Mouse (Mus musculus): ENCODE results near the gene Tgfb3. TPM values are rescaled to one million over a fixed set of nuclear protein-coding genes. Genes with fewer than 3 reads are reported as not detected.

Gene Tgfb3
- polyA plus RNA-seq, 1 experiment from 2014 or later = 16.6 TPM

DNA sequence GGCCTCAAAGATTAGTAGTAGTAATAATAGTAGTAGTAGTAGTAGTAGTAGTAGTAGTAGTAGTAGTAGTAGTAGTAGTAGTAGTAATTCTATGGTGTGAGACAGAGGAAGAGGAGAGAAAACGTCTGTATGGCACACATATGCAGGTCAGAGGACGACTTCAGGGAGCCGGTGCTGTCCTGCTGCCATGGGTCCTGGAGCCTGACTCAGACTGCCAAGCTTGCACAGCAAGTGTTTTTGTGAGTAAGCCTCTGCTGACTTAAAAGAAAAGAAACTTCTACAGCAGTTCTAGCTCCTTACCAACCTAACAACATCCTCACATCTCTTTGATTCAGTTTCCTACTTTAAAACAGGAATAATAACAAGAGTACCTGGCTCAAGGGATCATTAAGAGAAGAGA lies 64.2 kb downstream of the Tgfb3 start:
- no peak overlapping the region for H3K4me3 ChIP-seq (replicated peaks; ENCODE audit: low read depth, low read length)
- ATAC-seq (replicated peaks; ENCODE audit: low FRiP score, low read depth) (no peak), DNase-seq (ENCODE audit: low spot score) (no peak)
- H3K4me1 ChIP-seq (replicated peaks; ENCODE audit: insufficient read depth, low read length) = no peaks in the 10 kb centered on the region
- H3K9me3 ChIP-seq (replicated peaks; ENCODE audit: low read length) = no peaks in the 10 kb centered on the region
- TF ChIP-seq CTCF (IDR thresholded peaks at IDR 0.05; ENCODE audit: low read depth) = no peak
- 81% methylated on average over 3 of the region's 3 CpGs for WGBS
- no peaks in the 10 kb centered on the region for H3K27me3 ChIP-seq (ENCODE audit: insufficient read depth, low read length)
- no peak overlapping the region for H3K9ac ChIP-seq (ENCODE audit: low read depth, low read length)
- H3K27ac ChIP-seq = no peak overlapping the region
- no peak overlapping the region for H3K4me2 ChIP-seq (ENCODE audit: low read length)
- H3K36me3 ChIP-seq (ENCODE audit: insufficient read depth, low read length) = no peaks in the 10 kb centered on the region

DNA sequence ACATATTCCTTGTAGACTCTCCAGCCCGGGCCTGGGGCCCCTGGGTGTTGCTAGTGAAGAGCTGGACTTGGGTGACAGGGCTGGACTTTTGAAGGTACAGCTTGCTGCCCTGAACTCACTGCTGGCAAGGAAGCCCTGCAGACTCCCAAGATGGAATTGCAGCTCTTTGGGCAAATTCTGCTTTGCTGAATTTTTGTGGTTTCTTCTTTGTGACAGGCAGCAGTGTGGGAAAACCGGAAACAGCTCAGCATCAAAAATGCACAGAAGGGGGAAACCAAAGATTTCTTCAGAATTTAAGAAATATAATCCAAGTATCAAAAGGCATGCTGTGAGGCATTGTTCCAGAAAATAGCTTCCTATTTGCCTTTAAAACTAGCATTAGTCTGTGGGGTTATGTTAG lies 64.7 kb downstream of the Tgfb3 start:
- 74% methylated on average over 2 of the region's 2 CpGs for WGBS

DNA sequence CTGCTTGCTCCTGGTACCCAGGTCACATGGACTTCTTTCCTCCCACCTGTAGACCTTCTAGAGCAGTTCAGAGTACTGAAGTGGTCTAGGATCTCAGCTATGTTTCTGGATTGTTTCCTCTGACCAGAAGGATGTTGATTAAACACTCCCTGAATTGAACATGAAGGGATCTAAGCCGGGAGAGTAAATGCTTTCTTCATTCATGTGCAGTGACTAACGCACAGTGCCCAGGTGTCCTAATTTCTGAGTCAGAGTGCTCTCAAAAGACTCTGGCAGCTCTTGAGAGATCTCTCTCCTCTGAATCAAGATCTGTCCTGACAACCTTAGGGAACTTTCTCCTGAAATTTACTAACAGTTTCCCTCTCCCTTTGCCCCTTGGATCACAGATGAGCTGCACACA lies 66.6 kb downstream of the Tgfb3 start:
- TF ChIP-seq CTCF (IDR thresholded peaks at IDR 0.05; ENCODE audit: low read depth) = no peak
- Histone ChIP-seq H3K9me3 (replicated peaks; ENCODE audit: low read length) (no peaks in the 10 kb centered on the region), H3K9ac (ENCODE audit: low read depth, low read length) (no peak overlapping the region), H3K4me2 (ENCODE audit: low read length) (no peak overlapping the region), H3K36me3 (ENCODE audit: insufficient read depth, low read length) (no peaks in the 10 kb centered on the region), H3K4me1 (replicated peaks; ENCODE audit: insufficient read depth, low read length) (no peaks in the 10 kb centered on the region), H3K27me3 (ENCODE audit: insufficient read depth, low read length) (no peaks in the 10 kb centered on the region), H3K4me3 (replicated peaks; ENCODE audit: low read depth, low read length) (no peak overlapping the region), H3K27ac (no peak overlapping the region)
- ATAC-seq (replicated peaks; ENCODE audit: low FRiP score, low read depth) (no peak), DNase-seq (ENCODE audit: low spot score) (no peak)
- WGBS = 72% methylated on average over 2 of the region's 2 CpGs

More for the DNA sequence above, 64.7 kb downstream of the Tgfb3 start:
- ATAC-seq (replicated peaks; ENCODE audit: low FRiP score, low read depth) = no peak
- no peaks in the 10 kb centered on the region for H3K36me3 ChIP-seq (ENCODE audit: insufficient read depth, low read length)
- H3K4me3 ChIP-seq (replicated peaks; ENCODE audit: low read depth, low read length) = no peak overlapping the region
- H3K27me3 ChIP-seq (ENCODE audit: insufficient read depth, low read length) = no peaks in the 10 kb centered on the region
- no peak overlapping the region for H3K9ac ChIP-seq (ENCODE audit: low read depth, low read length)
- H3K27ac ChIP-seq = no peak overlapping the region
- no peaks in the 10 kb centered on the region for H3K4me1 ChIP-seq (replicated peaks; ENCODE audit: insufficient read depth, low read length)
- no peaks in the 10 kb centered on the region for H3K9me3 ChIP-seq (replicated peaks; ENCODE audit: low read length)
- no peak overlapping the region for H3K4me2 ChIP-seq (ENCODE audit: low read length)
- no peak for DNase-seq (ENCODE audit: low spot score)
- TF ChIP-seq CTCF (IDR thresholded peaks at IDR 0.05; ENCODE audit: low read depth) = no peak

DNA sequence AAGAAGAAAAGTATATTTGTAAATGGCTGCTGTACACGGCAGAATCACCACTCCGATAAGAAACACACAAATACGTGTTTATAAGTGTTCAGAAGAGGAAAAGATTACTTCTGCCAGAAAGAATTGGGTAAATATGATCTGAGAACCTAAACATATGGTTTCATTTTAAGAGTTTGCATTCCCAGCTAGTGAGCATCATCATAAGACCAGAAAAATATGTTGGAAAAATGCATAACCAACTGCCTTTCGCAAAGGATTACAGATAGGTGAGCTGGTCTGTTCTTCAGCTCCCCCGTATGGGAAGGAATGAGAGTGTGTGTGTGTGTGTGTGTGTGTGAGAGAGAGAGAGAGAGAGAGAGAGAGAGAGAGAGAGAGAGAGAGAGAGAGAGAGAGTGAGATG lies 68.2 kb downstream of the Tgfb3 start:
- no peaks in the 10 kb centered on the region for H3K4me1 ChIP-seq (replicated peaks; ENCODE audit: insufficient read depth, low read length)
- ATAC-seq (replicated peaks; ENCODE audit: low FRiP score, low read depth) = no peak
- no peak overlapping the region for H3K9ac ChIP-seq (ENCODE audit: low read depth, low read length)
- no peak overlapping the region for H3K4me3 ChIP-seq (replicated peaks; ENCODE audit: low read depth, low read length)
- no peak overlapping the region for H3K4me2 ChIP-seq (ENCODE audit: low read length)
- H3K27me3 ChIP-seq (ENCODE audit: insufficient read depth, low read length) = no peaks in the 10 kb centered on the region
- TF ChIP-seq CTCF (IDR thresholded peaks at IDR 0.05; ENCODE audit: low read depth) = no peak
- WGBS = 86% methylated on average over 5 of the region's 5 CpGs
- H3K27ac ChIP-seq = no peak overlapping the region
- no peaks in the 10 kb centered on the region for H3K36me3 ChIP-seq (ENCODE audit: insufficient read depth, low read length)
- no peaks in the 10 kb centered on the region for H3K9me3 ChIP-seq (replicated peaks; ENCODE audit: low read length)
- no peak for DNase-seq (ENCODE audit: low spot score)

DNA sequence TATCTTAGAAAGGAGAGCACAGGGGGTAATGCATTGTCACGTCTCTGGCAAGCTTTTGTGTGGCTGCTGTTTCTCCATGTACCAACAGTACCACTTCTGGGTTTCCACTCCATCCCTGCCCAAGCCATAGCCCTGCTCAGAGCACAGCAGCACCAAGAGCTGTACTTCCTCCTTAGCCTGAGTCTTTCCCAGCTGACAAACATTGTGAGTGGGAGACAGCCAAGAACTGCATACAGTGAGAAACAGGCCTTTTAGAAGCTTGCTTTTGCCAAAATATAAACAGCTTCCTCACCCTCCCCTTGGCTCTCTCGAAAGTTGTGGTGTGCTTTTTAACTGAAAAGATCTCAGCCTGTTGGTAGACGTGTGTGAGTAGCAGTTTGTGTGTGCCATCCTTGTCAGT lies 71.5 kb downstream of the Tgfb3 start:
- ATAC-seq (replicated peaks; ENCODE audit: low FRiP score, low read depth) (no peak), DNase-seq (ENCODE audit: low spot score) (no peak)
- no peaks in the 10 kb centered on the region for H3K9me3 ChIP-seq (replicated peaks; ENCODE audit: low read length)
- 63% methylated on average over 3 of the region's 3 CpGs for WGBS
- no peak for TF ChIP-seq CTCF (IDR thresholded peaks at IDR 0.05; ENCODE audit: low read depth)
- H3K36me3 ChIP-seq (ENCODE audit: insufficient read depth, low read length) = no peaks in the 10 kb centered on the region
- H3K27ac ChIP-seq = no peak overlapping the region
- H3K4me2 ChIP-seq (ENCODE audit: low read length) = no peak overlapping the region
- H3K27me3 ChIP-seq (ENCODE audit: insufficient read depth, low read length) = no peaks in the 10 kb centered on the region
- H3K9ac ChIP-seq (ENCODE audit: low read depth, low read length) = no peak overlapping the region
- no peaks in the 10 kb centered on the region for H3K4me1 ChIP-seq (replicated peaks; ENCODE audit: insufficient read depth, low read length)
- H3K4me3 ChIP-seq (replicated peaks; ENCODE audit: low read depth, low read length) = no peak overlapping the region

Other genes with a start within 250 kb of the Tgfb3 start
- 87.0 and 87.3 TPM in 2 replicates for gene Ift43, start 3.5 kb upstream of the Tgfb3 start, polyA plus RNA-seq (2015; fragmentation: Nextera tagmentation; extraction: Ambion mirVana)
- 10.6 and 10.8 TPM in 2 replicates for gene Gpatch2l, start 162.8 kb upstream of the Tgfb3 start, polyA plus RNA-seq (2015; fragmentation: Nextera tagmentation; extraction: Ambion mirVana)

All from kidney, postnatal 0 days (tissue).